8 mouse cellular contexts compared by ENCODE assay signal in the genomic region with DNA sequence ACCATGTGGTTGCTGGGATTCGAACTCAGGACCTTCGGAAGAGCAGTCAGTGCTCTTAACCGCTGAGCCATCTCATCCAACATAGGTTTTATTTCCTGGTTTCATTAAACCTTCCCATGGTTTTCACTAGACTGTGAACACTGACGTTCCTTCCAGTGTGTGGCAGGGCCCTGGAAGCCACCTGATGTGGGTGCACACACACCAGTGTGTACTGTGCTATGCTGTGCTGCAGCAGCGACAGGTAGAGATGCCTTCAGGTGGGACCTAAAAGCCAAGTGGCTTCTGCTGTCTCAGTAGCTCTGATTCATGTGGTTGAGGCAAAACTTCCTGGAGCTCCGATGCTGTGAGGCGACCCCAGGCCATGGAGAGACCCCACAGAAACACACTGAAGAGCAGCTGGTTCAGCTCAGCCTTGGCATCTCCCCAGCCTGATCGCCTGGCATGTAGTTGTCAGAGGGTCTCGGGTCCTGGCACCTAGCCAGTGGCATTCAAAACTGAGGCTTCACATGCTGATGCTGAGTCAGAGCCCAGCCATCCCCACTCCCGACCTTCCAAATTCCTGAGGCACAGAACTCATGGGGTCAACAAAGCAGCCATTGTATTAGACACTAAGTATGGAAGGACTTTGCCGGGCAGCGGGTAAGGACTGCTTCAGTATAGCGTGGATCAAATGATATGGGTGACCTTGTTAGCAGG. TPM values are rescaled to one million over a fixed set of nuclear protein-coding genes. Genes with fewer than 3 reads are reported as not detected.
DNase-seq lines count a peak whose midpoint lies in the region; ATAC-seq and TF ChIP-seq lines count a peak whose summit lies in the region.

No protein-coding gene starts in this region.

- TF ChIP-seq CTCF in thymus, adult 2 months (IDR thresholded peaks at IDR 0.05; ENCODE audit: borderline replicate concordance, control insufficient read depth, extremely low read depth, insufficient read depth, low read length, poor library complexity), result no peak

- H3K4me1 ChIP-seq in limb, embryonic 11.5 days (ENCODE audit: control insufficient read depth, insufficient read depth, low read length), result peaks cover 13% of the 10 kb centered on the region
- H3K4me1 ChIP-seq in thymus, adult 2 months (replicated peaks; ENCODE audit: control insufficient read depth, insufficient read depth, low read length), result 0 out of 2 replicates have a peak, but pooled peaks cover 2% of the 10 kb centered on the region

- no peak overlapping the region for H3K4me2 ChIP-seq in limb, embryonic 11.5 days (ENCODE audit: low read depth, severe bottlenecking)

- peak overlapping the region; percentile 47; the same call in 1 of the 2 replicates for H3K27ac ChIP-seq in limb, embryonic 11.5 days (replicated peaks; ENCODE audit: low read depth, low read length)
- H3K27ac ChIP-seq in thymus, adult 2 months (ENCODE audit: control insufficient read depth, insufficient read depth, low read length), result no peak overlapping the region

- TF ChIP-seq POLR2A in thymus, adult 2 months (IDR thresholded peaks at IDR 0.05; ENCODE audit: control insufficient read depth, extremely low read depth, insufficient read depth, low read length, poor library complexity), result no peak

- 74% methylated on average over 13 of the region's 13 CpGs for WGBS in limb, embryonic 11.5 days
- 85% methylated on average over 13 of the region's 13 CpGs for WGBS in thymus, adult 2 months

- ATAC-seq in limb, embryonic 11.5 days (ENCODE audit: insufficient number of reproducible peaks, low FRiP score, low TSS enrichment, low read depth), result no peak

- peak; percentile 42 for DNase-seq in adrenal gland, postnatal 14 days
- no peak for DNase-seq in adrenal gland, adult (ENCODE audit: inconsistent age in 2 of 2, low spot score in 1 of 2)
- DNase-seq in right cerebral cortex, postnatal 10 days (ENCODE audit: low spot score in 2 of 2), result peak; percentile 62 to 63
- DNase-seq in right cerebral cortex, postnatal 25 days, result no peak
- DNase-seq in limb, embryonic 11.5 days (ENCODE audit: low spot score), result peak; percentile 57
- no peak for DNase-seq in thymus, adult 2 months
- no peak for DNase-seq in gastrocnemius, adult 18-20 months (ENCODE audit: low spot score)
- no peak for DNase-seq in thymus, postnatal 14 days

- no peaks in the 10 kb centered on the region for H3K36me3 ChIP-seq in limb, embryonic 11.5 days (ENCODE audit: control insufficient read depth, insufficient read depth, low read length)
- H3K36me3 ChIP-seq in thymus, adult 2 months (ENCODE audit: control insufficient read depth, insufficient read depth, low read length), result no peaks in the 10 kb centered on the region

- H3K9ac ChIP-seq in limb, embryonic 11.5 days (ENCODE audit: low read length), result no peak overlapping the region

- no peaks in the 10 kb centered on the region for H3K9me3 ChIP-seq in limb, embryonic 11.5 days (ENCODE audit: control insufficient read depth, low read length)

- no peak overlapping the region for H3K4me3 ChIP-seq in limb, embryonic 11.5 days (ENCODE audit: low read depth, low read length)
- H3K4me3 ChIP-seq in thymus, adult 2 months (ENCODE audit: control insufficient read depth, insufficient read depth, low read length), result no peak overlapping the region

- H3K27me3 ChIP-seq in limb, embryonic 11.5 days (ENCODE audit: control insufficient read depth, insufficient read depth, low read length), result no peaks in the 10 kb centered on the region
- no peaks in the 10 kb centered on the region for H3K27me3 ChIP-seq in thymus, adult 2 months (ENCODE audit: control insufficient read depth, insufficient read depth, low read length)

RNA-seq across cellular contexts. Expression of gene Rab4a, which starts 52.9 kb away (rescaled TPM):
- 18.9 and 20.0 TPM in 2 replicates for total RNA-seq in adrenal gland, postnatal 14 days (2021)
- 54.6 and 54.8 TPM in 2 replicates for polyA plus RNA-seq in limb, embryonic 11.5 days (2014; fragmentation: Nextera tagmentation; extraction: Ambion mirVana)
- 4.4 and 5.1 TPM in 2 replicates for polyA plus RNA-seq in thymus, adult 2 months (2012; rRNA removed)
- total RNA-seq in gastrocnemius, adult 18-20 months (2021), result 10 to 100 TPM; 14.8 to 14.9 TPM

Comparison
In these comparisons a context has a peak if more than half of its experiments do, and no peak if none do; other contexts are left out.
1. DNase-seq: peak in adrenal gland, postnatal 14 days (single experiment), right cerebral cortex, postnatal 10 days (2 of 2) and limb, embryonic 11.5 days (single experiment); none in adrenal gland, adult (0 of 2), right cerebral cortex, postnatal 25 days (single experiment), thymus, adult 2 months (single experiment), gastrocnemius, adult 18-20 months (single experiment) and thymus, postnatal 14 days (single experiment).